Mouse (Mus musculus) heart, adult 2 months (tissue): Measurements from ENCODE around the gene Clec16a.

Experiments
- CTCF ChIP-seq: fragments of 200-600 bp; IDR thresholded peaks from 2 replicates; pipeline ENCODE4 v1.8.1; 2022; ENCODE audit warnings: antibody characterized with exemption, mild to moderate bottlenecking, moderate library complexity
- POLR2A ChIP-seq: fragments of 200-500 bp; IDR thresholded peaks from 2 replicates; pipeline ENCODE4 v1.6.1; 2011; ENCODE audit warnings: mild to moderate bottlenecking, low read depth, low read length, control low read depth; ENCODE audit not compliant: insufficient read depth

DNA sequence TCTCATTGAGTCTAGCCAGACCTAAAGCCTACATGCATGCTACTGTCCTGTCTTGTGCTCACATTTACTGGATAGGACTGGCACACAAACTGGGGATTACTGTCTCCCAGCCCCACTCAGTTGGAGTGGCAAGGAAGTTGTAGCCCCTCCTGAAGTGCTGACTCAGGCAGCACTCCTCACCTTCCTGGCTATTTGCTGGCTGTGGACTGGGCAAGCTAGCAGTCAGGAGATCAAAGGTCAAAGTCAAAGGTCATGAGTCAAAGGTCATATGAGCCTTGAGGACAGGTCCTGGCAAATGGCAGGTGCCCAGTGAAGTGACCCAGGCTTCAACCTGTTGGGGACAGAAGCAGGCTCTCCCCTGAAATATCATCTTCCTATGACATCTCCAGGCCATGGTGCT, 99.1 kb downstream of the Clec16a start:
- TF ChIP-seq POLR2A (no peak), CTCF (no peak)
